Mouse (Mus musculus): ENCODE data around the gene Prdm12.
A peak's percentile ranks its signal among the peaks of the same experiment; 100 is the strongest.
"Not testable (repeated sequence)": the region's sequence is repeated elsewhere in the genome, so short reads cannot be mapped to it uniquely, and the experiment has no call there.

Prdm12 gene

GRCm38 (mm10) chr2:31653971-31654853, 14.4 kb downstream of the Prdm12 start:
- DNase-seq = no peak

GRCm38 (mm10) chr2:31654854-31655559, 15.2 kb downstream of the Prdm12 start:
- DNase-seq = peak; percentile 59

- DNase-seq = no peak
Observed at GRCm38 (mm10) chr2:31656374-31656773, 16.5 kb downstream of the Prdm12 start.

GRCm38 (mm10) chr2:31662939-31663803, 23.3 kb downstream of the Prdm12 start:
- no peak for DNase-seq

GRCm38 (mm10) chr2:31663804-31664180, 24.0 kb downstream of the Prdm12 start:
- DNase-seq = no peak

- no peak for DNase-seq
Observed at GRCm38 (mm10) chr2:31667332-31667731, 27.5 kb downstream of the Prdm12 start.

- peak; percentile 97 for DNase-seq
Observed at GRCm38 (mm10) chr2:31670551-31671035, 30.8 kb downstream of the Prdm12 start, which contains the start of gene Exosc2. Exosc2 (plus strand) TSS chr2:31670715.

- no peak for DNase-seq
Observed at GRCm38 (mm10) chr2:31678641-31679040, 38.8 kb downstream of the Prdm12 start.

GRCm38 (mm10) chr2:31681051-31681707, 41.3 kb downstream of the Prdm12 start:
- not testable (repeated sequence) for DNase-seq

GRCm38 (mm10) chr2:31681731-31682235, 41.9 kb downstream of the Prdm12 start:
- DNase-seq = no peak

GRCm38 (mm10) chr2:31683666-31684065, 43.8 kb downstream of the Prdm12 start:
- DNase-seq = peak; percentile 65

- peak; percentile 97 for DNase-seq
Observed at GRCm38 (mm10) chr2:31688074-31688925, 48.5 kb downstream of the Prdm12 start, which contains the start of gene Abl1. Abl1 (plus strand) TSS chr2:31688376.

GRCm38 (mm10) chr2:31689045-31689444, 49.2 kb downstream of the Prdm12 start:
- DNase-seq = no peak

GRCm38 (mm10) chr2:31690063-31690462, 50.2 kb downstream of the Prdm12 start:
- no peak for DNase-seq

GRCm38 (mm10) chr2:31698209-31698608, 58.4 kb downstream of the Prdm12 start:
- no peak for DNase-seq

GRCm38 (mm10) chr2:31700545-31701446, 61.0 kb downstream of the Prdm12 start:
- no peak for DNase-seq

- DNase-seq = no peak
Observed at GRCm38 (mm10) chr2:31703226-31703625, 63.4 kb downstream of the Prdm12 start.

Measured in cerebellum, adult 9-10 months (tissue).